Mouse (Mus musculus) MEL (cell line): ENCODE results near the gene Lasp1.

Experiments used
- CHD1 ChIP-seq: IDR thresholded peaks from 2 replicates; pipeline ENCODE4 v1.6.1; 2012; ENCODE audit warnings: low read depth, mild to moderate bottlenecking, inconsistent platforms, low read length, improper control_type of control experiment
- CTCF ChIP-seq, 3 experiments: IDR thresholded peaks in 2 of 3; conservative IDR thresholded peaks in 1 of 3; 2 replicates each; pipeline ENCODE4 v1.5.1; 2011 to 2012; ENCODE audit warnings: low read length in 3 of 3, low read depth in 2 of 3, mild to moderate bottlenecking in 2 of 3, improper control_type of control experiment in 1 of 3, inconsistent platforms in 1 of 3, mixed read lengths in 1 of 3, moderate library complexity in 1 of 3; ENCODE audit not compliant: control insufficient read depth in 1 of 3, insufficient read depth in 1 of 3, poor library complexity in 1 of 3, severe bottlenecking in 1 of 3
- E2F4 ChIP-seq: IDR thresholded peaks from 2 replicates; pipeline ENCODE4 v1.6.1; 2011; ENCODE audit warnings: low read depth, low read length, improper control_type of control experiment, borderline replicate concordance
- EP300 ChIP-seq, 2 experiments: IDR thresholded peaks; 2 replicates each; pipeline ENCODE4 v1.6.1; 2011; ENCODE audit warnings: improper control_type of control experiment in 2 of 2, low read length in 2 of 2, low read depth in 1 of 2, mild to moderate bottlenecking in 1 of 2
- GABPA ChIP-seq: IDR thresholded peaks from 2 replicates; pipeline ENCODE4 v1.6.1; 2012; ENCODE audit warnings: low read depth, mild to moderate bottlenecking, inconsistent platforms, low read length, improper control_type of control experiment, moderate library complexity
- MYB ChIP-seq: IDR thresholded peaks from 2 replicates; pipeline ENCODE4 v1.6.1; 2011; ENCODE audit warnings: mild to moderate bottlenecking, low read depth, low read length, improper control_type of control experiment
- MYC ChIP-seq: IDR thresholded peaks from 2 replicates; pipeline ENCODE4 v1.6.1; 2011; ENCODE audit warnings: low read depth, mild to moderate bottlenecking, low read length, improper control_type of control experiment, moderate library complexity
- NELFE ChIP-seq: IDR thresholded peaks from 2 replicates; pipeline ENCODE4 v1.6.1; 2011; ENCODE audit warnings: low read depth, low read length, improper control_type of control experiment
- POLR2A ChIP-seq, 2 experiments: IDR thresholded peaks; 2 replicates each; pipeline ENCODE4 v1.6.1; 2011 to 2012; ENCODE audit warnings: low read length in 2 of 2, mild to moderate bottlenecking in 2 of 2, control low read depth in 1 of 2, improper control_type of control experiment in 1 of 2, low read depth in 1 of 2, moderate library complexity in 1 of 2; ENCODE audit not compliant: control insufficient read depth in 1 of 2, insufficient read depth in 1 of 2, poor library complexity in 1 of 2
- RAD21 ChIP-seq: IDR thresholded peaks from 2 replicates; pipeline ENCODE4 v1.6.1; 2011; ENCODE audit warnings: mild to moderate bottlenecking, low read depth, low read length, improper control_type of control experiment
- SMC3 ChIP-seq: IDR thresholded peaks from 2 replicates; pipeline ENCODE4 v1.6.1; 2011; ENCODE audit warnings: low read depth, low read length, improper control_type of control experiment
- TCF12 ChIP-seq: IDR thresholded peaks from 2 replicates; pipeline ENCODE4 v1.6.1; 2014; ENCODE audit warnings: low read depth, mild to moderate bottlenecking, inconsistent platforms, low read length, improper control_type of control experiment, moderate library complexity
- ZNF384 ChIP-seq: IDR thresholded peaks from 2 replicates; pipeline ENCODE4 v1.6.1; 2012; ENCODE audit warnings: low read depth, mild to moderate bottlenecking, inconsistent platforms, low read length, improper control_type of control experiment

- no peak for TF ChIP-seq GABPA
- no peak for TF ChIP-seq CHD1
- TF ChIP-seq CTCF (IDR thresholded peaks at IDR 0.05 in 2 of 3, conservative IDR thresholded peaks at IDR 0.05 in 1 of 3; ENCODE audit: control insufficient read depth in 1 of 3, insufficient read depth in 1 of 3, low read depth in 2 of 3, low read length in 3 of 3, poor library complexity in 1 of 3, severe bottlenecking in 1 of 3), result no peak
- no peak for TF ChIP-seq EP300 (IDR thresholded peaks at IDR 0.05; ENCODE audit: low read depth in 1 of 2, low read length in 2 of 2)
- no peak for TF ChIP-seq POLR2A (IDR thresholded peaks at IDR 0.05; ENCODE audit: control insufficient read depth in 1 of 2, insufficient read depth in 1 of 2, low read depth in 1 of 2, low read length in 2 of 2, poor library complexity in 1 of 2)
- no peak for TF ChIP-seq SMC3
- TF ChIP-seq E2F4, result no peak
- no peak for TF ChIP-seq MYB
- TF ChIP-seq ZNF384, result no peak
- TF ChIP-seq RAD21, result no peak
- TF ChIP-seq NELFE, result no peak
- TF ChIP-seq MYC, result no peak
- TF ChIP-seq TCF12, result no peak
Measured at GRCm38 (mm10) chr11:97819102-97819501, 20.3 kb downstream of the Lasp1 start.
